Mouse (Mus musculus) neural tube, embryonic 14.5 days (tissue): ENCODE results near the gene Ptges2. TPM values are rescaled to one million over a fixed set of nuclear protein-coding genes. Genes with fewer than 3 reads are reported as not detected.
A peak's percentile ranks its signal among the peaks of the same experiment; 100 is the strongest.

Experiments used
- ATAC-seq: fragments of 200-750 bp; cut with Nextera tagmentation; 2 replicates; pipeline ENCODE4 v1.8.0; 2017; ENCODE audit warnings: low read depth, mild to moderate bottlenecking, moderate TSS enrichment, moderate library complexity
- H3K27ac ChIP-seq: fragments of 300-500 bp; sonication (generic); 2 replicates; pipeline ENCODE4 v1.5.1; 2014; ENCODE audit warnings: low read depth, mild to moderate bottlenecking, control low read depth, low read length, moderate library complexity, mixed read lengths
- H3K27me3 ChIP-seq: fragments of 300-500 bp; sonication (generic); 2 replicates; pipeline ENCODE4 v1.6.1; 2014; ENCODE audit warnings: low read length; ENCODE audit not compliant: control insufficient read depth, insufficient read depth
- H3K36me3 ChIP-seq: fragments of 300-500 bp; sonication (generic); 2 replicates; pipeline ENCODE4 v1.6.1; 2014; ENCODE audit warnings: low read length, mixed read lengths; ENCODE audit not compliant: control insufficient read depth, insufficient read depth
- H3K4me1 ChIP-seq: fragments of 300-500 bp; sonication (generic); 2 replicates; pipeline ENCODE4 v1.6.1; 2014; ENCODE audit warnings: low read length; ENCODE audit not compliant: control insufficient read depth, insufficient read depth
- H3K4me2 ChIP-seq: fragments of 300-500 bp; sonication (generic); 2 replicates; pipeline ENCODE4 v1.6.1; 2014; ENCODE audit warnings: mild to moderate bottlenecking, low read depth, low read length, control low read depth
- H3K4me3 ChIP-seq: fragments of 300-500 bp; sonication (generic); 2 replicates; pipeline ENCODE4 v1.5.1; 2014; ENCODE audit warnings: low read depth, low read length, control low read depth, mixed read lengths
- H3K9ac ChIP-seq: fragments of 300-500 bp; sonication (generic); replicated peaks from 2 replicates; pipeline ENCODE4 v1.6.1; 2014; ENCODE audit warnings: low read depth, mild to moderate bottlenecking, control low read depth, low read length, mixed read lengths
- H3K9me3 ChIP-seq: fragments of 300-500 bp; sonication (generic); 2 replicates; pipeline ENCODE4 v1.6.1; 2016; ENCODE audit warnings: low read length; ENCODE audit not compliant: control insufficient read depth
- WGBS: fragments of 180-500 bp; shearing (Covaris S2); extraction: QIAGEN DNeasy Blood & Tissue Kit; methylation state at CpG from one replicate; pipeline ENCODE4 v1.1.7; 2014; 5-methylcytosine and 5-hydroxymethylcytosine counted together
- polyA plus RNA-seq: library from polyadenylated mRNA; unstranded; fragments of >200 nt; fragmentation: Nextera tagmentation; extraction: Ambion mirVana; gene quantifications from 2 replicates; pipeline ENCODE4 v1.2.1, GENCODE M21; 2014

Gene Ptges2
- polyA plus RNA-seq, 1 experiment from 2014 or later: 65.9 TPM

GRCm38 (mm10) chr2:32426141-32426540 lies 30.4 kb downstream of the Ptges2 start:
- no peak overlapping the region for H3K4me2 ChIP-seq
- no peak overlapping the region for H3K27ac ChIP-seq
- H3K36me3 ChIP-seq: no peaks in the 10 kb centered on the region; the same call in 1 of the 2 replicates
- H3K9ac ChIP-seq: no peak overlapping the region
- no peaks in the 10 kb centered on the region for H3K27me3 ChIP-seq
- H3K4me1 ChIP-seq: peaks cover 44% of the 10 kb centered on the region
- 97% methylated on average over 1 of the region's 1 CpGs for WGBS
- ATAC-seq: no peak
- no peaks in the 10 kb centered on the region for H3K9me3 ChIP-seq
- no peak overlapping the region for H3K4me3 ChIP-seq

- no peaks in the 10 kb centered on the region for H3K9me3 ChIP-seq
- no peaks in the 10 kb centered on the region for H3K27me3 ChIP-seq
- H3K27ac ChIP-seq: peak overlapping the region; percentile 74
- H3K4me1 ChIP-seq: peaks cover 49% of the 10 kb centered on the region
- H3K9ac ChIP-seq: 0 out of 2 replicates have a peak overlapping the region, but pooled peaks have one; percentile 50
- H3K4me3 ChIP-seq: peak overlapping the region; percentile 54
- ATAC-seq: no peak
- peak overlapping the region; percentile 66 for H3K4me2 ChIP-seq
- WGBS: 83% methylated on average over 5 of the region's 5 CpGs
- H3K36me3 ChIP-seq: no peaks in the 10 kb centered on the region
These were observed 32.0 kb downstream of the Ptges2 start for GRCm38 (mm10) chr2:32427720-32428119.

GRCm38 (mm10) chr2:32428262-32428722 lies 32.6 kb downstream of the Ptges2 start:
- Histone ChIP-seq H3K4me3 (peak overlapping the region; percentile 54), H3K27ac (peak overlapping the region; percentile 74), H3K36me3 (no peaks in the 10 kb centered on the region), H3K9ac (peak overlapping the region; percentile 50), H3K9me3 (no peaks in the 10 kb centered on the region), H3K4me1 (peaks cover 47% of the 10 kb centered on the region), H3K27me3 (no peaks in the 10 kb centered on the region), H3K4me2 (peak overlapping the region; percentile 66)
- WGBS: 24% methylated on average over 8 of the region's 8 CpGs
- peak; percentile 75 for ATAC-seq

GRCm38 (mm10) chr2:32429215-32429891 lies 33.7 kb downstream of the Ptges2 start:
- ATAC-seq: no peak
- H3K4me2 ChIP-seq: peak overlapping the region; percentile 66
- no peaks in the 10 kb centered on the region for H3K36me3 ChIP-seq
- no peaks in the 10 kb centered on the region for H3K27me3 ChIP-seq
- H3K27ac ChIP-seq: peak overlapping the region; percentile 74
- H3K4me3 ChIP-seq: peak overlapping the region; percentile 54
- H3K4me1 ChIP-seq: peaks cover 39% of the 10 kb centered on the region
- H3K9me3 ChIP-seq: no peaks in the 10 kb centered on the region
- 60% methylated on average over 4 of the region's 4 CpGs for WGBS
- H3K9ac ChIP-seq: peak overlapping the region; percentile 50

- Histone ChIP-seq H3K27ac (peak overlapping the region; percentile 91), H3K4me3 (peak overlapping the region; percentile 54), H3K9ac (peak overlapping the region; percentile 83), H3K9me3 (no peaks in the 10 kb centered on the region), H3K4me1 (peaks cover 37% of the 10 kb centered on the region), H3K27me3 (no peaks in the 10 kb centered on the region), H3K36me3 (no peaks in the 10 kb centered on the region), H3K4me2 (peak overlapping the region; percentile 66)
- WGBS: 6% methylated on average over 18 of the region's 18 CpGs
- peak; percentile 95 for ATAC-seq
These were observed 35.3 kb downstream of the Ptges2 start for GRCm38 (mm10) chr2:32430701-32431676.

GRCm38 (mm10) chr2:32436686-32437372 lies 41.1 kb downstream of the Ptges2 start:
- ATAC-seq: peak; percentile 34; the same call in 1 of the 2 replicates

GRCm38 (mm10) chr2:32437612-32438166 lies 42.0 kb downstream of the Ptges2 start:
- 59% methylated on average over 2 of the region's 2 CpGs for WGBS
- H3K27me3 ChIP-seq: no peaks in the 10 kb centered on the region
- H3K4me1 ChIP-seq: 0 out of 2 replicates have a peak, but pooled peaks cover 10% of the 10 kb centered on the region
- peak overlapping the region; percentile 45; the same call in 1 of the 2 replicates for H3K27ac ChIP-seq
- no peaks in the 10 kb centered on the region for H3K9me3 ChIP-seq
- no peak for ATAC-seq
- H3K4me3 ChIP-seq: no peak overlapping the region
- no peak overlapping the region for H3K9ac ChIP-seq
- no peaks in the 10 kb centered on the region for H3K36me3 ChIP-seq
- no peak overlapping the region for H3K4me2 ChIP-seq

More at GRCm38 (mm10) chr2:32436686-32437372, 41.1 kb downstream of the Ptges2 start:
- H3K27ac ChIP-seq: peak overlapping the region; percentile 45; the same call in 1 of the 2 replicates
- H3K9me3 ChIP-seq: no peaks in the 10 kb centered on the region
- H3K9ac ChIP-seq: no peak overlapping the region
- H3K4me3 ChIP-seq: no peak overlapping the region
- no peak overlapping the region for H3K4me2 ChIP-seq
- no peaks in the 10 kb centered on the region for H3K36me3 ChIP-seq
- no peaks in the 10 kb centered on the region for H3K27me3 ChIP-seq
- 39% methylated on average over 3 of the region's 3 CpGs for WGBS
- H3K4me1 ChIP-seq: 0 out of 2 replicates have a peak, but pooled peaks cover 10% of the 10 kb centered on the region

- Histone ChIP-seq H3K9ac (no peak overlapping the region), H3K27me3 (no peaks in the 10 kb centered on the region), H3K27ac (no peak overlapping the region), H3K4me3 (no peak overlapping the region), H3K4me1 (0 out of 2 replicates have a peak, but pooled peaks cover 10% of the 10 kb centered on the region), H3K4me2 (no peak overlapping the region), H3K9me3 (no peaks in the 10 kb centered on the region), H3K36me3 (no peaks in the 10 kb centered on the region)
- WGBS: 82% methylated on average over 3 of the region's 3 CpGs
- ATAC-seq: no peak
These were observed 43.0 kb downstream of the Ptges2 start for GRCm38 (mm10) chr2:32438733-32439132.
